Mouse (Mus musculus): ENCODE measurements around the gene Hacd1. TPM values are rescaled to one million over a fixed set of nuclear protein-coding genes. Genes with fewer than 3 reads are reported as not detected.

The Hacd1 gene
- polyA plus RNA-seq, 1 experiment from 2014 or later: 90.3 TPM

DNA sequence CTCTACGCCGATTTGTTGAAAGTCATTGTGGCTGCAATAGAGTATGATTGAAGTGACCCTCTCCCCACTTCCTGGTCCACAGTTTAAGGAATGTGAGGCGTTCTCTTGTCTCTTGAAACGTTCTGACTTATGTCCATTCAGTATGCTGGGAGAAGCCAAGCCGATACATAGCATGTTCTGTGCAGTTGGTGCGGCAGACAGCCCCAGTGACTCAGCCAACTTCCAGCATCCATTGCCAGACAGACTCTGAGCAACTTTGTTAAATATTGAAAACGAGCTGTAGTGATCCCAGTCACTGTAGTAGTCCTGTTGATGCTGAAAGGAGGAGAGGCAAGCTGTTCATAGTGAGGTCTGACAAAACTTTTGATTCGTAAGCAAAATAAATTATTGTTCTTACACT lies 14.5 kb upstream of the Hacd1 start:
- no peak overlapping the region for H3K9ac ChIP-seq (ENCODE audit: low read depth, low read length)
- DNase-seq (ENCODE audit: low spot score) (no peak), ATAC-seq (replicated peaks; ENCODE audit: low FRiP score) (no peak)
- H3K4me3 ChIP-seq (ENCODE audit: low read depth, low read length): no peak overlapping the region
- peaks cover 15% of the 10 kb centered on the region for H3K4me1 ChIP-seq (replicated peaks; ENCODE audit: control insufficient read depth, insufficient read depth, low read length)
- H3K4me2 ChIP-seq: no peak overlapping the region
- no peak overlapping the region for H3K27ac ChIP-seq (ENCODE audit: low read depth, low read length)
- no peaks in the 10 kb centered on the region for H3K36me3 ChIP-seq (ENCODE audit: control insufficient read depth, insufficient read depth, low read length)
- H3K27me3 ChIP-seq (replicated peaks; ENCODE audit: control insufficient read depth, insufficient read depth, low read length): no peaks in the 10 kb centered on the region
- 74% methylated on average over 8 of the region's 8 CpGs for WGBS
- H3K9me3 ChIP-seq (ENCODE audit: control insufficient read depth, low read length): no peaks in the 10 kb centered on the region

DNA sequence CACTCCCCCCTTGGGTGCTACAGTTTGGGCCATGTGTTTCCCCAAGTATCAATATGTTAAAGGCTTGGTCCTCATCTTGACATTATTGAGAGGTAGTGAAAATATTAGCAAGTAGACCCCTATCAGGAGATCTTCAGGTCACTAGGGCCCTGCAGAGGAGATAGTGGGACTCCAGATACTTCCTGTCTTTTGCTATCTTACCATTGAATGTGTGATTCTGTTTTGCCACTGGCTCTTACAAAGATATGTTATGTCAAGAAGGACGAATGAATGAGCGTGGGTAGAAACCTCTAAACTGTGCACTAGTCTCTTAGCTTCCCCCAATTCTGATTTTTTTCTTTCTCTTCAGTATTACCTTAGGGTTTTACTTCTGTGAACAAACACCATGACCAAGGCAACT lies 13.1 kb upstream of the Hacd1 start:
- ATAC-seq (replicated peaks; ENCODE audit: low FRiP score) (no peak), DNase-seq (ENCODE audit: low spot score) (no peak)
- Histone ChIP-seq H3K4me3 (ENCODE audit: low read depth, low read length) (no peak overlapping the region), H3K9me3 (ENCODE audit: control insufficient read depth, low read length) (no peaks in the 10 kb centered on the region), H3K27me3 (replicated peaks; ENCODE audit: control insufficient read depth, insufficient read depth, low read length) (no peaks in the 10 kb centered on the region), H3K36me3 (ENCODE audit: control insufficient read depth, insufficient read depth, low read length) (no peaks in the 10 kb centered on the region), H3K4me1 (replicated peaks; ENCODE audit: control insufficient read depth, insufficient read depth, low read length) (peaks cover 9% of the 10 kb centered on the region), H3K9ac (ENCODE audit: low read depth, low read length) (no peak overlapping the region), H3K27ac (ENCODE audit: low read depth, low read length) (no peak overlapping the region), H3K4me2 (no peak overlapping the region)
- WGBS: 40% methylated on average over 2 of the region's 2 CpGs

DNA sequence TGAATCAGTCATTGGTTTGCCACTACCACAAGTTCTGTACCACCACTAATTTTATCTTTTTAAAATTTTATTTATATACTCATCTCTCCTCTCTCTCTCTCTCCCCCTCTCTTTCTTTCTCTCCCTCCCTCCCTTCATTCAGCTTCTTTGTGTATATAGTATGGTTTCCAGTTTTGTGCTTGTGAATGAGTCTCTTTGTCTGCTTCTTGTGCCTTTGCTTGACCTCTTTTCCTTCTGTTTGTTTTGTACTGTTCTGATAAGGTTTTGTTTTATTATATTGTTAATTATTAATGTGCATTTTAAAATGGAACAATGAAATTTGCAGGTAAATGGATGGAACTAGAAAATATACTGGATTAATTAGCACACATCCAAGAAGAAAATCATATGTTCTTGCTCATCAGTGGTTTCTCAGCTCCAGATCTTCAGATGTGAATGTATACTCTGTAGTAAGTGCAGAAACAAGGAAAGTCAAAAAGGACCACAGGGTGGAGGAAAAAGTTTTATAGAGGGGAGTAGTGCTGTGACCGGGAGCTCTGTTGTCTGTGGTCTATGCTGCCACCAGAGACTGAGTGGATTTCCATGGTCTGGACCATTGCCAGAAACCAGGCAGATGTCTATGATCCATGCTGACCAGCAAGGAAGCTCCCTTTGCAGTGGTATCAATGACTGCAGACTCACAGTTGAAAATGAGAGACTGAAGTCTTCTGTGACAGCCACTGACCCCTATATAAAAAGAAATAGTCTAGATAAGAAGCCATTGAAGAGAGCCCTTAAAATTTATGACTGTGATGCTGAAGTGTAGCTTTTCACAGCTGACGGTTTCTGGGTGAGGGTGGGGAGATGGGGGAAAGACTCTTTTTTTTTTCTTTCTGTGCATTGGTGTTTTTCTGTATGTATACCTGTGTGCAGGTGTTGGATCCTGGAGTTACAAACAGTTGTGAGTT lies 10.0 kb upstream of the Hacd1 start:
- ATAC-seq (replicated peaks; ENCODE audit: low FRiP score) (no peak), DNase-seq (ENCODE audit: low spot score) (no peak)
- Histone ChIP-seq H3K4me2 (no peak overlapping the region), H3K27me3 (replicated peaks; ENCODE audit: control insufficient read depth, insufficient read depth, low read length) (no peaks in the 10 kb centered on the region), H3K36me3 (ENCODE audit: control insufficient read depth, insufficient read depth, low read length) (no peaks in the 10 kb centered on the region), H3K9me3 (ENCODE audit: control insufficient read depth, low read length) (no peaks in the 10 kb centered on the region), H3K4me3 (ENCODE audit: low read depth, low read length) (no peak overlapping the region), H3K9ac (ENCODE audit: low read depth, low read length) (no peak overlapping the region), H3K27ac (ENCODE audit: low read depth, low read length) (no peak overlapping the region), H3K4me1 (replicated peaks; ENCODE audit: control insufficient read depth, insufficient read depth, low read length) (0 out of 2 replicates have a peak, but pooled peaks cover 5% of the 10 kb centered on the region)
- 83% methylated on average over 2 of the region's 2 CpGs for WGBS

DNA sequence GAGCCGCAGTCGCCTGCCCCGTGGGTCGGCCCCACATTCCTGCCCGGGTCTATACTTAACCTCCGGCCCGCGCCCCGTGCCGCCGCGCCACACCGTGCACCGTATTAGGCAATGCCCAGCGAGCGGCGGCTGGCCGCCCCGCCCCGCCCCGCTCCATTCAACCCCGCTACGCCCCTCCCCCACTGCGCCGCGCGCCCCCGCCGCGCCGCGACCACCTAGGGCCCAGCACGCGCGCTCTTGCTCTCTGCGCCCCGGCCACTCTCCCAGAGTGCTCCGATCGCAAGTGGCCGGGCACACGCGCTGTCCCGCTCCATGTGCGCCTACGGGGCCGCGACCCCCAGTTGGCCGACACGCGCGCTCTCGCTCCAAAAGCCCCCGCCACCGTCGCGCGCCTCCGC lies 768 bp downstream of the Hacd1 start:
- H3K9me3 ChIP-seq (ENCODE audit: control insufficient read depth, low read length): no peaks in the 10 kb centered on the region
- no peaks in the 10 kb centered on the region for H3K36me3 ChIP-seq (ENCODE audit: control insufficient read depth, insufficient read depth, low read length)
- peak; percentile 83 for DNase-seq (ENCODE audit: low spot score)
- H3K4me1 ChIP-seq (replicated peaks; ENCODE audit: control insufficient read depth, insufficient read depth, low read length): peaks cover 9% of the 10 kb centered on the region
- peak overlapping the region; percentile 72 for H3K4me3 ChIP-seq (ENCODE audit: low read depth, low read length)
- H3K27ac ChIP-seq (ENCODE audit: low read depth, low read length): peak overlapping the region; percentile 66
- under 1% methylated on average over 58 of the region's 58 CpGs for WGBS
- peak overlapping the region; percentile 89 for H3K9ac ChIP-seq (ENCODE audit: low read depth, low read length)
- H3K27me3 ChIP-seq (replicated peaks; ENCODE audit: control insufficient read depth, insufficient read depth, low read length): no peaks in the 10 kb centered on the region
- peak overlapping the region; percentile 79 for H3K4me2 ChIP-seq
- peak; percentile 84 for ATAC-seq (replicated peaks; ENCODE audit: low FRiP score)

DNA sequence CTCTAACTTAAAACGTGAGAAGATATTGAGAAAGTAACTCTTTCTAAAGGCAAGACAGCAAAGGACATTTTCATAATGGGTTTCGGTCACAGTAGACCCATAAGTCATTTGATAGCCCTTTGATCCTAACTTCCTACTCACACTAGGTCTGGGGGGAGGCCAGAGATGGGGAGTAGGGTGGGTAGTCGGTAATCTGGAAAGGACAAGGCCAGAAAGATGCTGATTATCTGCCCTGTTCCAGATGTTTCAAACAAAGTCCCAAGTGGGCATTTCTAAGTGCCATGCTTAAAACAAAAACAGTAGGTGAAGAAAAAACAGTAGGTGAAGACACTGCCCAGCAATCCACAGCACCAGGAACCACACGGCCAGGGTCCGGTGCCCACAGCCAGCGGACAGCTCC lies 1.2 kb downstream of the Hacd1 start:
- Histone ChIP-seq H3K36me3 (ENCODE audit: control insufficient read depth, insufficient read depth, low read length) (no peaks in the 10 kb centered on the region), H3K27ac (ENCODE audit: low read depth, low read length) (peak overlapping the region; percentile 66), H3K4me1 (replicated peaks; ENCODE audit: control insufficient read depth, insufficient read depth, low read length) (peaks cover 9% of the 10 kb centered on the region), H3K4me3 (ENCODE audit: low read depth, low read length) (peak overlapping the region; percentile 72), H3K9ac (ENCODE audit: low read depth, low read length) (peak overlapping the region; percentile 89), H3K27me3 (replicated peaks; ENCODE audit: control insufficient read depth, insufficient read depth, low read length) (no peaks in the 10 kb centered on the region), H3K9me3 (ENCODE audit: control insufficient read depth, low read length) (no peaks in the 10 kb centered on the region), H3K4me2 (peak overlapping the region; percentile 79)
- DNase-seq (ENCODE audit: low spot score): no peak
- ATAC-seq (replicated peaks; ENCODE audit: low FRiP score): peak; percentile 61
- 5% methylated on average over 6 of the region's 6 CpGs for WGBS

DNA sequence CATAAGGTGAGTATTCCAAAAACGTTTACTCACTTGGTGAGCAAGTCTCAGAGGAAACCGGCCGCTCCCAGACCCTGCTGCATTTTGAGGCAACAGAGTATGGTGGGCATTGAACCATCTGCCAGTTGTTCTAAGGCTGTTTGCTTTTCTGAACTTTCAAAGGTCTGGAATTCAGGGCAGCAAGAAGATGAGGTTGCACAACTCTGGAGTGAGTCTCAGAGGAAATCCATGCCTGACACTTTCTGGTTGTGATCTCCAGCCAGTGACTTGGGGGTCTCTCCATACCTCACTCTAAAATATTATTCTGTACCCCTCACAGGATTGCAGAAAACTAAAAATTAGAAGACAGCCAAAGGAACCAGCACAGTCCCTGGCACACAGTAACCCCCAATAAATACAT lies 1.8 kb downstream of the Hacd1 start:
- Histone ChIP-seq H3K9ac (ENCODE audit: low read depth, low read length) (no peak overlapping the region), H3K36me3 (ENCODE audit: control insufficient read depth, insufficient read depth, low read length) (no peaks in the 10 kb centered on the region), H3K27ac (ENCODE audit: low read depth, low read length) (no peak overlapping the region), H3K9me3 (ENCODE audit: control insufficient read depth, low read length) (no peaks in the 10 kb centered on the region), H3K27me3 (replicated peaks; ENCODE audit: control insufficient read depth, insufficient read depth, low read length) (no peaks in the 10 kb centered on the region), H3K4me3 (ENCODE audit: low read depth, low read length) (peak overlapping the region; percentile 72; the same call in 1 of the 2 replicates), H3K4me2 (peak overlapping the region; percentile 79), H3K4me1 (replicated peaks; ENCODE audit: control insufficient read depth, insufficient read depth, low read length) (peaks cover 9% of the 10 kb centered on the region)
- WGBS: 68% methylated on average over 3 of the region's 3 CpGs
- ATAC-seq (replicated peaks; ENCODE audit: low FRiP score) (no peak), DNase-seq (ENCODE audit: low spot score) (no peak)

DNA sequence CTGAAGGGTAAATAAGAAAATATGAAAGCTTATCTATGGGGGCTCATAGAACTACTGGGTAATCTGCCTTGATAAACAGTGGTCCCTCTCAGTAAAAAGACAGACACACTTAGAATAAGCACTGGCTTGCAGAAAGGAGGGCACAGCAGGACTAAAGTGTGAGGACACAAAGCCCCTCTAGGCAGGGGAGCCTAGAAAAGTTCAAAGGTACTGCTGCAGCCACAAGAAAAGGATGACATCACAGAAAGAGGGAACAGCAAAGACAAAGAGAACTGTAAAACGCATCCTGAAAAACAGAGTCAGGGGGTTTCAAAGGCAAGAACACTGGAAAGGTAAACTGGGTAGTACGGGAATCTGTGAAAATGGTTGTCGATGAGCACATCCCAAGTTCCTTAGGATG lies 2.3 kb downstream of the Hacd1 start:
- WGBS: 75% methylated on average over 3 of the region's 3 CpGs
- ATAC-seq (replicated peaks; ENCODE audit: low FRiP score) (no peak), DNase-seq (ENCODE audit: low spot score) (no peak)
- H3K9me3 ChIP-seq (ENCODE audit: control insufficient read depth, low read length): no peaks in the 10 kb centered on the region
- H3K36me3 ChIP-seq (ENCODE audit: control insufficient read depth, insufficient read depth, low read length): no peaks in the 10 kb centered on the region
- H3K9ac ChIP-seq (ENCODE audit: low read depth, low read length): no peak overlapping the region
- H3K4me1 ChIP-seq (replicated peaks; ENCODE audit: control insufficient read depth, insufficient read depth, low read length): peaks cover 9% of the 10 kb centered on the region
- no peak overlapping the region for H3K4me3 ChIP-seq (ENCODE audit: low read depth, low read length)
- H3K4me2 ChIP-seq: no peak overlapping the region
- no peaks in the 10 kb centered on the region for H3K27me3 ChIP-seq (replicated peaks; ENCODE audit: control insufficient read depth, insufficient read depth, low read length)
- no peak overlapping the region for H3K27ac ChIP-seq (ENCODE audit: low read depth, low read length)

DNA sequence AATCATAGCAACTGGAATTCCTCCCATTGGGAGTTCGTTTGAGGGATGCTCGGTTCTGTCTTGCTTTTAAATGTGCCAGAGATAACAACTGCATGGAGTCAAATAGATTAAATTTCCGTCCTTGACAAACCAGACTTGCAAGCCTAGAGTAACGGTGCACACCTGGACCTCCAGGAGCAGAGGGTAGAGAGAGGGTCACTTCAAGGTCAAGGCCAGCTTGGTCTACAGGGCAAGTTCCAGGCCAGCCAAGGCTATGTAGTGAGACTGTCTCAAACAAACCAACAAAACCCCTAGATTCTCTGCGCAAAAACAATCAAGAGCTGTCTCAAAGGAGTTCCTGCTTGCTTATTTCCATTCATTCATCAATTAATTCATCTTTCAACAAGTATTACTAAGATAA lies 7.1 kb downstream of the Hacd1 start:
- Histone ChIP-seq H3K4me3 (ENCODE audit: low read depth, low read length) (no peak overlapping the region), H3K27me3 (replicated peaks; ENCODE audit: control insufficient read depth, insufficient read depth, low read length) (no peaks in the 10 kb centered on the region), H3K9ac (ENCODE audit: low read depth, low read length) (no peak overlapping the region), H3K9me3 (ENCODE audit: control insufficient read depth, low read length) (no peaks in the 10 kb centered on the region), H3K36me3 (ENCODE audit: control insufficient read depth, insufficient read depth, low read length) (no peaks in the 10 kb centered on the region), H3K4me2 (no peak overlapping the region), H3K4me1 (replicated peaks; ENCODE audit: control insufficient read depth, insufficient read depth, low read length) (peaks cover 3% of the 10 kb centered on the region), H3K27ac (ENCODE audit: low read depth, low read length) (no peak overlapping the region)
- 66% methylated on average over 5 of the region's 5 CpGs for WGBS
- DNase-seq (ENCODE audit: low spot score): no peak
- ATAC-seq (replicated peaks; ENCODE audit: low FRiP score): no peak

DNA sequence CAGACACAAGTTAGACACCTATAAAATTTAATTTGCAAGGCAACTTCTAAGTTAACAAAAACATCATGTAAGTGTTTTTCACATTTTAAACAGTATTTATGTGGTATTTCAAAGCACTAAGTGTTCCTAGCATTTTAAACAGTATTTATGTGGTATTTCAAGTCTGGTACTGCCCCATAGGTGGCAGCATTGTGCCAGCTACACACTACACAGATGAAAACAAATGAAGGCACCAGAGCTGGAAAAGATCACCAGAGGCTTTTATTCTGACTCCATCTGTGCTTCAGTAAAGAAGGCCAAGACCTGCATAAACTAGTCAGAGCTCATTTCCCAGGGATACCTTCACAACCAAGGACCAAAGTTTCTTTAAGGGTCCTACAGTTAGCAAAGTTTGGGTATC lies 7.6 kb downstream of the Hacd1 start:
- H3K4me2 ChIP-seq: no peak overlapping the region
- DNase-seq (ENCODE audit: low spot score) (no peak), ATAC-seq (replicated peaks; ENCODE audit: low FRiP score) (peak; percentile 69)
- no peak overlapping the region for H3K9ac ChIP-seq (ENCODE audit: low read depth, low read length)
- no peaks in the 10 kb centered on the region for H3K36me3 ChIP-seq (ENCODE audit: control insufficient read depth, insufficient read depth, low read length)
- no peaks in the 10 kb centered on the region; the same call in none of the 2 replicates for H3K4me1 ChIP-seq (replicated peaks; ENCODE audit: control insufficient read depth, insufficient read depth, low read length)
- H3K27me3 ChIP-seq (replicated peaks; ENCODE audit: control insufficient read depth, insufficient read depth, low read length): no peaks in the 10 kb centered on the region
- H3K9me3 ChIP-seq (ENCODE audit: control insufficient read depth, low read length): no peaks in the 10 kb centered on the region
- no peak overlapping the region for H3K27ac ChIP-seq (ENCODE audit: low read depth, low read length)
- no peak overlapping the region for H3K4me3 ChIP-seq (ENCODE audit: low read depth, low read length)

Measured in liver, embryonic 11.5 days (tissue).